Mouse (Mus musculus): ENCODE measurements around the gene Ugt1a7c. TPM values are rescaled to one million over a fixed set of nuclear protein-coding genes. Genes with fewer than 3 reads are reported as not detected.

The Ugt1a7c gene
- polyA plus RNA-seq, 1 experiment from 2014 or later = 0.94 TPM

- H3K4me2 ChIP-seq (ENCODE audit: low read length) = no peak overlapping the region
Measured at GRCm38 (mm10) chr1:88245881-88246280, 151.0 kb downstream of the Ugt1a7c start.

GRCm38 (mm10) chr1:88246386-88246785, 151.5 kb downstream of the Ugt1a7c start:
- no peak for ATAC-seq
- Histone ChIP-seq H3K9ac (ENCODE audit: low read depth, low read length) (no peak overlapping the region), H3K4me2 (ENCODE audit: low read length) (no peak overlapping the region), H3K36me3 (ENCODE audit: control insufficient read depth, insufficient read depth, low read length) (no peaks in the 10 kb centered on the region), H3K9me3 (replicated peaks; ENCODE audit: control insufficient read depth, low read length, poor library complexity, severe bottlenecking) (peaks cover 98% of the 10 kb centered on the region), H3K4me1 (ENCODE audit: control insufficient read depth, insufficient read depth, low read length) (no peaks in the 10 kb centered on the region), H3K27ac (ENCODE audit: low read length) (no peak overlapping the region), H3K4me3 (ENCODE audit: low read depth, low read length) (no peak overlapping the region), H3K27me3 (ENCODE audit: control insufficient read depth, insufficient read depth, low read depth, low read length) (no peaks in the 10 kb centered on the region)
- 46% methylated on average over 6 of the region's 6 CpGs for WGBS

More at GRCm38 (mm10) chr1:88245881-88246280, 151.0 kb downstream of the Ugt1a7c start:
- no peaks in the 10 kb centered on the region for H3K27me3 ChIP-seq (ENCODE audit: control insufficient read depth, insufficient read depth, low read depth, low read length)
- H3K4me3 ChIP-seq (ENCODE audit: low read depth, low read length) = no peak overlapping the region
- no peaks in the 10 kb centered on the region for H3K36me3 ChIP-seq (ENCODE audit: control insufficient read depth, insufficient read depth, low read length)
- no peaks in the 10 kb centered on the region for H3K4me1 ChIP-seq (ENCODE audit: control insufficient read depth, insufficient read depth, low read length)
- no peak for ATAC-seq
- peaks cover 97% of the 10 kb centered on the region for H3K9me3 ChIP-seq (replicated peaks; ENCODE audit: control insufficient read depth, low read length, poor library complexity, severe bottlenecking)
- 77% methylated on average over 6 of the region's 6 CpGs for WGBS
- H3K27ac ChIP-seq (ENCODE audit: low read length) = no peak overlapping the region
- H3K9ac ChIP-seq (ENCODE audit: low read depth, low read length) = no peak overlapping the region

GRCm38 (mm10) chr1:88247660-88248059, 152.8 kb downstream of the Ugt1a7c start:
- Histone ChIP-seq H3K4me2 (ENCODE audit: low read length) (no peak overlapping the region), H3K27me3 (ENCODE audit: control insufficient read depth, insufficient read depth, low read depth, low read length) (no peaks in the 10 kb centered on the region), H3K9me3 (replicated peaks; ENCODE audit: control insufficient read depth, low read length, poor library complexity, severe bottlenecking) (peaks cover 94% of the 10 kb centered on the region), H3K36me3 (ENCODE audit: control insufficient read depth, insufficient read depth, low read length) (no peaks in the 10 kb centered on the region), H3K27ac (ENCODE audit: low read length) (no peak overlapping the region), H3K9ac (ENCODE audit: low read depth, low read length) (no peak overlapping the region), H3K4me3 (ENCODE audit: low read depth, low read length) (no peak overlapping the region), H3K4me1 (ENCODE audit: control insufficient read depth, insufficient read depth, low read length) (no peaks in the 10 kb centered on the region)
- no peak for ATAC-seq
- WGBS = 59% methylated on average over 2 of the region's 2 CpGs

DNA sequence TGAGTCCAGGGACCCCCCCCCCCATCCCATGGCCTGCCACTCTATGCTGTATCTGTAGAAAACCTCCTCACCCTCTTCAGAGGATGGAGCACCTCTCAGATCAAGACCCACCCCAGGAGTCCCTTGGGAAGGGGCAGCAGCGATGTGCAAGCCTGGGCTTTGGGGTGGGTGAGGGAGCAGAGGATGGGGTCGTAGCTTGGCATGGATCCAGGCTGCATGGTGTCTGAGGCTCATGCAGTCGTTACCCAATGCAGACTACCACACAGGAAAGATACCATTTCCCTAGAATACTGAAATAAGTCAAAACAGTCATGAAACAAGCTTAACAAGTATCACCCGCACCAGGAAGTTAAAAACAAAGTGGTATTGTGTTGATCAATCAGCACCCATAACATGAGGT, 153.8 kb downstream of the Ugt1a7c start:
- WGBS = 73% methylated on average over 4 of the region's 4 CpGs
- Histone ChIP-seq H3K4me3 (ENCODE audit: low read depth, low read length) (no peak overlapping the region), H3K4me1 (ENCODE audit: control insufficient read depth, insufficient read depth, low read length) (no peaks in the 10 kb centered on the region), H3K27ac (ENCODE audit: low read length) (no peak overlapping the region), H3K27me3 (ENCODE audit: control insufficient read depth, insufficient read depth, low read depth, low read length) (no peaks in the 10 kb centered on the region), H3K9me3 (replicated peaks; ENCODE audit: control insufficient read depth, low read length, poor library complexity, severe bottlenecking) (peaks cover 90% of the 10 kb centered on the region), H3K36me3 (ENCODE audit: control insufficient read depth, insufficient read depth, low read length) (no peaks in the 10 kb centered on the region), H3K9ac (ENCODE audit: low read depth, low read length) (no peak overlapping the region), H3K4me2 (ENCODE audit: low read length) (no peak overlapping the region)
- no peak for ATAC-seq

- no peaks in the 10 kb centered on the region for H3K4me1 ChIP-seq (ENCODE audit: control insufficient read depth, insufficient read depth, low read length)
- no peak overlapping the region for H3K4me2 ChIP-seq (ENCODE audit: low read length)
- no peak overlapping the region for H3K27ac ChIP-seq (ENCODE audit: low read length)
- no peaks in the 10 kb centered on the region for H3K36me3 ChIP-seq (ENCODE audit: control insufficient read depth, insufficient read depth, low read length)
- ATAC-seq = no peak
- H3K9ac ChIP-seq (ENCODE audit: low read depth, low read length) = no peak overlapping the region
- WGBS = 77% methylated on average over 7 of the region's 7 CpGs
- H3K4me3 ChIP-seq (ENCODE audit: low read depth, low read length) = no peak overlapping the region
- no peaks in the 10 kb centered on the region for H3K27me3 ChIP-seq (ENCODE audit: control insufficient read depth, insufficient read depth, low read depth, low read length)
- H3K9me3 ChIP-seq (replicated peaks; ENCODE audit: control insufficient read depth, low read length, poor library complexity, severe bottlenecking) = peaks cover 85% of the 10 kb centered on the region
Measured at GRCm38 (mm10) chr1:88249596-88249995, 154.7 kb downstream of the Ugt1a7c start.

DNA sequence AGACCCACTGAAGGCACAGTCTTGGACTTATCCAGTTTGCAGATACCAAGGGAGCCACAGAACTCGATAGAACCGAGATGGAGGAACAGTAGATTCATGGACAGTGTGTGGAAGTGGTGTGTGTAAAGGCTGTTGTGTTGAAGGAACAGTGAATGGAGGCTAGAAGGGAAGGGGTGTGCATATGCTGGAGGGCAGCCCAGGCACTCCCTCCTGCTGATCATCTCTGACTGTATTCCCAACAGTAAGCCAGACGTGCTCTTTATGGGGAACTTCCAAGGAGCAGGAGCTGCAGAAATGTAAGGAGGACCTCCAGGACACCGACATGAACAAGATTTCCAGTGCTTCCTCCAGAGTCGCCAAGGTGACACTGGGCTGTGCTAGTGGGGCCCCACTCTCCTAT, 155.2 kb downstream of the Ugt1a7c start:
- H3K4me3 ChIP-seq (ENCODE audit: low read depth, low read length) = no peak overlapping the region
- H3K36me3 ChIP-seq (ENCODE audit: control insufficient read depth, insufficient read depth, low read length) = no peaks in the 10 kb centered on the region
- no peaks in the 10 kb centered on the region for H3K27me3 ChIP-seq (ENCODE audit: control insufficient read depth, insufficient read depth, low read depth, low read length)
- no peak overlapping the region for H3K9ac ChIP-seq (ENCODE audit: low read depth, low read length)
- no peak overlapping the region for H3K27ac ChIP-seq (ENCODE audit: low read length)
- ATAC-seq = no peak
- no peak overlapping the region for H3K4me2 ChIP-seq (ENCODE audit: low read length)
- WGBS = 85% methylated on average over 5 of the region's 5 CpGs
- H3K4me1 ChIP-seq (ENCODE audit: control insufficient read depth, insufficient read depth, low read length) = no peaks in the 10 kb centered on the region
- peaks cover 85% of the 10 kb centered on the region for H3K9me3 ChIP-seq (replicated peaks; ENCODE audit: control insufficient read depth, low read length, poor library complexity, severe bottlenecking)

DNA sequence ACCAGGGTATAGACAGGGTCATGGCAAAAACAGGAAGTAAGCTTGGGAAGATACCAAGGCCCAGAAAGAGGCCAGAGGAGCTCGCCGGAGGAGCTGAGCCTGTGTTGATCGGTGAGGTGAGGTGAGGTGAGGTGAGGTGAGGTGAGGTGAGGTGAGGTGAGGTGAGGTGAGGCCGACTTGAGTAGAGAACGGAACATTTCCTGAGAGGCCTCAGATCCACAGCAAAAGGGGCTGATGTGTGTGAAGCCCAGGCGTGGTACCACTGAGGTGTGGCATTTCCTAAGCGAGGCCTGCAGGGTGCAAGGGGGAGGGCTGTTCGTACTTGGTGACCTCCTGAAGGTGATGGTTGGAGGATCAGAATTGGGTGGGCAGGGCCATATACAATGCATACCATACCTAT, 158.2 kb downstream of the Ugt1a7c start:
- no peaks in the 10 kb centered on the region for H3K36me3 ChIP-seq (ENCODE audit: control insufficient read depth, insufficient read depth, low read length)
- H3K4me3 ChIP-seq (ENCODE audit: low read depth, low read length) = no peak overlapping the region
- H3K4me1 ChIP-seq (ENCODE audit: control insufficient read depth, insufficient read depth, low read length) = no peaks in the 10 kb centered on the region
- no peak overlapping the region for H3K4me2 ChIP-seq (ENCODE audit: low read length)
- no peaks in the 10 kb centered on the region for H3K27me3 ChIP-seq (ENCODE audit: control insufficient read depth, insufficient read depth, low read depth, low read length)
- no peak for ATAC-seq
- H3K9me3 ChIP-seq (replicated peaks; ENCODE audit: control insufficient read depth, low read length, poor library complexity, severe bottlenecking) = peaks cover 80% of the 10 kb centered on the region
- no peak overlapping the region for H3K9ac ChIP-seq (ENCODE audit: low read depth, low read length)
- 74% methylated on average over 8 of the region's 8 CpGs for WGBS
- H3K27ac ChIP-seq (ENCODE audit: low read length) = no peak overlapping the region

DNA sequence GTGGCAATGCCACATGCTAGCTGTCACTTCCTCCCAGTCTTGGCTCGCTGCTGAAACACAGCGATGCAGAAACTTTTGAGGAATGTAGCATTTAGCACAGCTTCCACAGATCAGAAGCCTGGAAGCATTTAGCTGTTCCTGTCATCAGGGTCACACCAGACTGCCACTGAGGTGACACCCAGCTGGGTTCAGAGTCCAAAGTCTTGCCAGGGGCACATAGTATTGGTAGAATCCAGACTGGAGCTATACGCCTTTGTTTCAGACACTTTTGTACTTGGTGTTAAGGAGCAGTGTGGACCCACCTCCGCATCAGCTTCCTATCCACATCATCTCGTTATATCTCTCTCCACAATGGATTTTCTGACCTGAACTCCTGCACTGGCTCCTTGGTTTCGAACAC, 158.7 kb downstream of the Ugt1a7c start:
- Histone ChIP-seq H3K9ac (ENCODE audit: low read depth, low read length) (no peak overlapping the region), H3K4me1 (ENCODE audit: control insufficient read depth, insufficient read depth, low read length) (no peaks in the 10 kb centered on the region), H3K4me2 (ENCODE audit: low read length) (no peak overlapping the region), H3K36me3 (ENCODE audit: control insufficient read depth, insufficient read depth, low read length) (no peaks in the 10 kb centered on the region), H3K27ac (ENCODE audit: low read length) (no peak overlapping the region), H3K4me3 (ENCODE audit: low read depth, low read length) (no peak overlapping the region), H3K27me3 (ENCODE audit: control insufficient read depth, insufficient read depth, low read depth, low read length) (no peaks in the 10 kb centered on the region), H3K9me3 (replicated peaks; ENCODE audit: control insufficient read depth, low read length, poor library complexity, severe bottlenecking) (peaks cover 76% of the 10 kb centered on the region)
- 73% methylated on average over 6 of the region's 6 CpGs for WGBS
- ATAC-seq = no peak

DNA sequence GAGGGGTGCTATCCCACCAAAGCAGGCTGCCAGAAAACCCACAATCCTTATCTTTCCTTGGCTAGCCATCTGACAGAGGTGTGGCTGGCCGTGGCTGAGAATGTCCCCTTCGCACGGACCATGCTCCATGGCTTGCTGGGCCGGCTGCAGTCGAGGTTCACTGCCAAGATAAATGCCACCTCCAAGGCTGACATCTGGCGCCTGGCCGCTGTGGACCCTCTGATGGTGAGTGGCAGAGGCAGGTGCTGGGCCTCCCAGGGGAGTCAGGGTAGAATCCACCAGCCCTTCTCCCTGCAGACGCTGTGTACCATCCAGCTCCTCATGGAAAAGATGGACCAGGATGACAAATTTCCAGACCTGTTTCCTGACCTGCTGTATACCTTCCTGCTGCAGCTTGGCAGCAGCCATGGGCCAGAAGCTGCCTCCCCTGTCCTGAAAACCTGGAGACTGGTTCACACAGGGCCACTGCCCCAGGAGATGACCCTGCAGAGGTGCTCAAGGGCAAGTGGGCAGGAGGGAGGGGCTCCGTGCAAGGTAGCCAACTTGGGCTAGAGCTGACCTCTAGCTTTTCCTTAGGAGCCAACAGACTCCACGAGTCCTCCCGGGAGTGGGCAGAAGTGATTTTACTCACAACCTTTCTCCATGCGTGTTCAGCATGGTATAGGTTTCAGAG, 160.1 kb downstream of the Ugt1a7c start:
- Histone ChIP-seq H3K9me3 (replicated peaks; ENCODE audit: control insufficient read depth, low read length, poor library complexity, severe bottlenecking) (peaks cover 62% of the 10 kb centered on the region), H3K4me2 (ENCODE audit: low read length) (no peak overlapping the region), H3K4me1 (ENCODE audit: control insufficient read depth, insufficient read depth, low read length) (no peaks in the 10 kb centered on the region), H3K4me3 (ENCODE audit: low read depth, low read length) (no peak overlapping the region), H3K36me3 (ENCODE audit: control insufficient read depth, insufficient read depth, low read length) (peaks cover 3% of the 10 kb centered on the region), H3K27ac (ENCODE audit: low read length) (no peak overlapping the region), H3K9ac (ENCODE audit: low read depth, low read length) (no peak overlapping the region), H3K27me3 (ENCODE audit: control insufficient read depth, insufficient read depth, low read depth, low read length) (no peaks in the 10 kb centered on the region)
- ATAC-seq = no peak
- 88% methylated on average over 12 of the region's 12 CpGs for WGBS

Data from midbrain, embryonic 16.5 days (tissue).